Mouse (Mus musculus) forebrain, postnatal 0 days (tissue): ENCODE results near the gene Atg4a-ps. TPM values are rescaled to one million over a fixed set of nuclear protein-coding genes. Genes with fewer than 3 reads are reported as not detected.
A peak's percentile ranks its signal among the peaks of the same experiment; 100 is the strongest.
"Not testable (repeated sequence)": the region's sequence is repeated elsewhere in the genome, so short reads cannot be mapped to it uniquely, and the experiment has no call there.

Source experiments
- ATAC-seq: fragments of 200-750 bp; cut with Nextera tagmentation; 2 replicates; pipeline ENCODE4 v1.8.0; 2017; ENCODE audit warnings: mild to moderate bottlenecking, moderate library complexity
- DNase-seq: peaks from one replicate; pipeline ENCODE4 v3.0.0-alpha.2; 2015
- H3K27ac ChIP-seq: fragments of 300-500 bp; sonication (generic); 2 replicates; pipeline ENCODE4 v1.5.1; 2014; ENCODE audit warnings: low read depth, mild to moderate bottlenecking, antibody characterized with exemption, low read length, moderate library complexity, mixed read lengths
- H3K27me3 ChIP-seq: fragments of 300-500 bp; sonication (generic); 2 replicates; pipeline ENCODE4 v1.6.1; 2014; ENCODE audit warnings: mild to moderate bottlenecking, low read length, mixed read lengths; ENCODE audit not compliant: insufficient read depth
- H3K36me3 ChIP-seq: fragments of 300-500 bp; sonication (generic); 2 replicates; pipeline ENCODE4 v1.6.1; 2014; ENCODE audit warnings: mild to moderate bottlenecking, moderate library complexity; ENCODE audit not compliant: insufficient read depth
- H3K4me1 ChIP-seq: fragments of 300-500 bp; sonication (generic); 2 replicates; pipeline ENCODE4 v1.6.1; 2014; ENCODE audit warnings: antibody characterized with exemption; ENCODE audit not compliant: insufficient read depth
- H3K4me2 ChIP-seq: fragments of 300-500 bp; sonication (generic); 2 replicates; pipeline ENCODE4 v1.6.1; 2014; ENCODE audit warnings: low read depth, mild to moderate bottlenecking, moderate library complexity
- H3K4me3 ChIP-seq: fragments of 300-500 bp; sonication (generic); 2 replicates; pipeline ENCODE4 v1.5.1; 2014; ENCODE audit warnings: low read depth, low read length, mixed read lengths
- H3K9ac ChIP-seq: fragments of 300-500 bp; sonication (generic); 2 replicates; pipeline ENCODE4 v1.6.1; 2014; ENCODE audit warnings: mild to moderate bottlenecking
- H3K9me3 ChIP-seq: fragments of 300-500 bp; sonication (generic); 2 replicates; pipeline ENCODE4 v1.6.1; 2016; ENCODE audit warnings: low read length
- CTCF ChIP-seq: sonication (generic); IDR thresholded peaks from 2 replicates; pipeline ENCODE4 v1.5.1; 2016; ENCODE audit warnings: antibody characterized with exemption, control low read depth, low read depth
- WGBS: fragments of 180-500 bp; shearing (Covaris S2); extraction: QIAGEN DNeasy Blood & Tissue Kit; methylation state at CpG from one replicate; pipeline ENCODE4 v1.1.7; 2014; 5-methylcytosine and 5-hydroxymethylcytosine counted together
- polyA plus RNA-seq: library from polyadenylated mRNA; unstranded; fragments of >200 nt; fragmentation: Nextera tagmentation; extraction: Ambion mirVana; gene quantifications from 2 replicates; pipeline ENCODE4 v1.2.1, GENCODE M21; 2015
- total RNA-seq: library from RNA; depleted of rRNA; stranded (reverse); fragments of >200 nt; gene quantifications from 2 replicates; pipeline ENCODE4 v1.2.3, GENCODE M21; 2014; rRNA removed

Atg4a-ps gene
- total RNA-seq (0.29 TPM in 1 of 2 replicates, not detected in the other), polyA plus RNA-seq (0.09 and 0.33 TPM in 2 replicates)

DNA sequence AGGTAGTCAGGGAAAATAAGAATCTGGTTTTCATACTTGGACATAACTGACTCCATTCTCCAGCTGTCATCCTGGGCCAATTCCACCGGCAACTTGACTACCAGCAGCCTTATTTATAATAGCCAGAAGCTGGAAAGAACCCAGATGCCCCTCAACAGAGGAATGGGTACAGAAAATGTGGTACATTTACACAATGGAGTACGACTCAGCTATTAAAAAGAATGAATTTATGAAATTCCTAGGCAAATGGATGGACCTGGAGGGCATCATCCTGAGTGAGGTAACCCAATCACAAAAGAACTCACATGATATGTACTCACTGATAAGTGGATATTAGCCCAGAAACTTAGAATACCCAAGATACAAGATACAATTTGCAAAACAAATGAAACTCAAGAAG is at the start of gene Atg4a-ps:
TSS of gene Atg4a-ps (minus strand) at position 101 of the 400 bp plus-strand sequence.
- H3K36me3 ChIP-seq, ATAC-seq, H3K4me1 ChIP-seq, H3K9ac ChIP-seq, H3K4me2 ChIP-seq, H3K27ac ChIP-seq, DNase-seq, H3K9me3 ChIP-seq, H3K4me3 ChIP-seq, H3K27me3 ChIP-seq: not testable (repeated sequence)
- 82% methylated on average over 2 of the region's 2 CpGs for WGBS

DNA sequence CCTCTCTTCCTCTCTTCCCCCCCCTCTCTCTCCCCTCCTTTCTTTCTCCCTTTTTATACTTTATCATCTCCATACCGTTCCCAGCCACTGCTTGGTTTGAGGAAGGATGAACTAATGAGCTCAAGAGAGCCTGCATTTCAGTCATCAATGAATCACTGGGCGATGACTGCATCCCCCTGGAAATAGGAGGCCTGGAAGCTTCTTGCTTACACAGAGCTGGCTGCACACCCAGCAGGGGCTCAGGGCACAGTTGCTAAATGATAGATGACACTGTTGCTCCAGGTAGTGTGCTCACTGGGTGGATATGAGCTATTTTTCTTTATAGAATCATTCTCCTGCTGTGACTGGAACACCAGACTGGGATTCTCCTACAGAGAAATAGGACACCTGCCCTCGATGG is 49.7 kb upstream of the Atg4a-ps start:
- Histone ChIP-seq H3K4me2 (no peak overlapping the region), H3K4me3 (no peak overlapping the region), H3K9ac (no peak overlapping the region), H3K9me3 (no peaks in the 10 kb centered on the region), H3K27ac (no peak overlapping the region), H3K27me3 (no peaks in the 10 kb centered on the region), H3K4me1 (no peaks in the 10 kb centered on the region), H3K36me3 (no peaks in the 10 kb centered on the region)
- DNase-seq (no peak), ATAC-seq (no peak)
- TF ChIP-seq CTCF, result no peak
- WGBS, result 60% methylated on average over 3 of the region's 3 CpGs

GRCm38 (mm10) chr3:103690506-103690905 is 44.6 kb upstream of the Atg4a-ps start:
- Histone ChIP-seq H3K4me1 (no peaks in the 10 kb centered on the region), H3K27me3 (no peaks in the 10 kb centered on the region), H3K9me3 (no peaks in the 10 kb centered on the region), H3K36me3 (no peaks in the 10 kb centered on the region), H3K4me2 (no peak overlapping the region), H3K9ac (no peak overlapping the region), H3K27ac (no peak overlapping the region), H3K4me3 (no peak overlapping the region)
- WGBS, result 84% methylated on average over 3 of the region's 3 CpGs
- ATAC-seq (no peak), DNase-seq (no peak)
- TF ChIP-seq CTCF, result peak; percentile 29; the same call in 1 of the 2 replicates

- no peak for ATAC-seq
- no peak overlapping the region for H3K27ac ChIP-seq
- H3K9ac ChIP-seq, result no peak overlapping the region
- no peaks in the 10 kb centered on the region for H3K4me1 ChIP-seq
- DNase-seq, result no peak
- H3K4me3 ChIP-seq, result no peak overlapping the region
- H3K9me3 ChIP-seq, result no peaks in the 10 kb centered on the region
- no peak overlapping the region for H3K4me2 ChIP-seq
- TF ChIP-seq CTCF, result no peak
- H3K27me3 ChIP-seq, result no peaks in the 10 kb centered on the region
- H3K36me3 ChIP-seq, result no peaks in the 10 kb centered on the region
- 90% methylated on average over 1 of the region's 1 CpGs for WGBS
These were observed 43.2 kb upstream of the Atg4a-ps start for GRCm38 (mm10) chr3:103689043-103689442.

- no peak overlapping the region for H3K9ac ChIP-seq
- H3K9me3 ChIP-seq, result no peaks in the 10 kb centered on the region
- H3K4me1 ChIP-seq, result no peaks in the 10 kb centered on the region
- DNase-seq, result no peak
- WGBS, result 49% methylated on average over 5 of the region's 5 CpGs
- no peak for ATAC-seq
- H3K4me2 ChIP-seq, result no peak overlapping the region; the same call in 1 of the 2 replicates
- H3K27ac ChIP-seq, result no peak overlapping the region
- no peaks in the 10 kb centered on the region; the same call in 1 of the 2 replicates for H3K27me3 ChIP-seq
- no peak overlapping the region for H3K4me3 ChIP-seq
- H3K36me3 ChIP-seq, result no peaks in the 10 kb centered on the region
- no peak for TF ChIP-seq CTCF
These were observed 38.1 kb upstream of the Atg4a-ps start for GRCm38 (mm10) chr3:103683966-103684319.

DNA sequence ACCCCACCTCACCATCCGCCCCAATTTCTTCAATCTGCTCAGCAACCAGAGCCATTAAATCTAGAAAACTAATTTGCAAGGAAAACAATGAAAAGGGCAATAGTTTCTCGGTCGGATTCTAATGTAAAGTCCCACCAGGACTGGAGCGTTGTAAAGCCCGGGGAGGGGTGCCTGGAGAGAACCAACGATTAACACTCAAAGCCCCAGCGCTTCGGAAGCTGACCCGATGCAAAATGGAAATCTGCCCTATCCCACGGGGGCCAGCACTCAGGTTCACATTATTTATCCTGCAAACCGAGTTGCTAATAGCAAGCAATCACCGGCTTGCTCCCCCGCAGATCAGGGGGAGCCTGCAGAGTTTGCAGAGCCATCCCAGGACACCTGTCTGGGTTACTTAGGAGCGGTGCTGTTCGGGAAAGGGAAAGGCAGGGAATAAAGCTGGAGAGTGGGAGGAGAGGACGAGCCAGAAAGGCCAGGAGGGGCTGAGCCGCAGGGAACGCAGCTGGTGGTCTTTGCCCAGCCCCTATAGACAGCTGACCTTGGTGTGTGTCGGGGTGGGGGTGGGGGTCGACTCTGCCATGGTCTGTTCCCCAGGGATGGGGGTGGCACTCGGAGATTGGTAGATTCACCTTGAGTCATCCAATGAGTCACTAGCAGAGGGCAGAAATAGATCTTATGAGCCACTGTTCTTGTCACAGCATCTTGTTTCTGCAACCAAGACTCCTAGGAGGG is 37.5 kb upstream of the Atg4a-ps start:
- TF ChIP-seq CTCF, result no peak
- whole genome bisulfite sequencing, result 4% methylated on average over 21 of the region's 21 CpGs
- Histone ChIP-seq H3K4me2 (peak overlapping the region; percentile 40), H3K27me3 (no peaks in the 10 kb centered on the region; the same call in 1 of the 2 replicates), H3K4me3 (no peak overlapping the region), H3K27ac (no peak overlapping the region), H3K4me1 (no peaks in the 10 kb centered on the region), H3K9me3 (no peaks in the 10 kb centered on the region), H3K9ac (no peak overlapping the region), H3K36me3 (no peaks in the 10 kb centered on the region)
- DNase-seq, result no peak
- peak; percentile 83 for ATAC-seq

- WGBS, result 60% methylated on average over 4 of the region's 4 CpGs
- no peak for ATAC-seq
- no peaks in the 10 kb centered on the region for H3K4me1 ChIP-seq
- TF ChIP-seq CTCF, result no peak
- no peaks in the 10 kb centered on the region; the same call in 1 of the 2 replicates for H3K27me3 ChIP-seq
- H3K9me3 ChIP-seq, result no peaks in the 10 kb centered on the region
- H3K9ac ChIP-seq, result no peak overlapping the region
- no peak overlapping the region for H3K4me3 ChIP-seq
- H3K27ac ChIP-seq, result no peak overlapping the region
- no peaks in the 10 kb centered on the region for H3K36me3 ChIP-seq
- no peak overlapping the region for H3K4me2 ChIP-seq
- DNase-seq, result no peak
These were observed 36.6 kb upstream of the Atg4a-ps start for GRCm38 (mm10) chr3:103682473-103682872.
